In genomic region chr8:116978052-116978451, GRCm38 (mm10) we compare ENCODE assay signal across 8 mouse cellular contexts. TPM values are rescaled to one million over a fixed set of nuclear protein-coding genes. Genes with fewer than 3 reads are reported as not detected.
DNase-seq lines count a peak whose midpoint lies in the region; ATAC-seq and TF ChIP-seq lines count a peak whose summit lies in the region.

No protein-coding gene starts in this region.

- intact Hi-C loops in gastrocnemius, adult 2 months (cut with DNase I) = loop anchor here (2.0 kb wide), 2 partner anchors 15 to 55 kb away; partner anchors contain the start of gene Gcsh

- no peak for TF ChIP-seq EP300 in liver, embryonic 14.5 days (IDR thresholded peaks at IDR 0.05; ENCODE audit: low read depth)

- no peak for DNase-seq in gastrocnemius, adult 2 months
- DNase-seq in gastrocnemius, postnatal 4 days (ENCODE audit: low spot score in 2 of 2) = no peak
- DNase-seq in forebrain, embryonic 14.5 days (ENCODE audit: low spot score) = peak; percentile 7
- DNase-seq in liver, embryonic 14.5 days (ENCODE audit: low read depth in 3 of 3, low spot score in 3 of 3) = no peak
- no peak for DNase-seq in embryo, embryonic 10.5 days (ENCODE audit: low spot score)
- DNase-seq in frontal cortex, postnatal 25 days (ENCODE audit: low spot score in 2 of 2) = no peak
- no peak for DNase-seq in adrenal gland, postnatal 4 days (ENCODE audit: low spot score in 2 of 2)

- H3K4me1 ChIP-seq in E14TG2a.4 (replicated peaks; ENCODE audit: low read depth, low read length) = peaks cover 57% of the 10 kb centered on the region
- H3K4me1 ChIP-seq in forebrain, embryonic 14.5 days (ENCODE audit: control insufficient read depth, insufficient read depth, low read length) = no peaks in the 10 kb centered on the region
- peaks cover 8 to 16% of the 10 kb centered on the region in 2 experiments for H3K4me1 ChIP-seq in liver, embryonic 14.5 days (replicated peaks; ENCODE audit: control insufficient read depth in 2 of 2, insufficient read depth in 2 of 2, low read length in 1 of 2)

- H3K4me3 ChIP-seq in gastrocnemius, adult 2 months = peak overlapping the region; percentile 91
- H3K4me3 ChIP-seq in E14TG2a.4 (replicated peaks; ENCODE audit: low read length) = peak overlapping the region; percentile 98
- H3K4me3 ChIP-seq in forebrain, embryonic 14.5 days (ENCODE audit: low read depth, low read length) = peak overlapping the region; percentile 47
- H3K4me3 ChIP-seq in liver, embryonic 14.5 days (ENCODE audit: insufficient read depth in 1 of 2, low read depth in 2 of 2, low read length in 2 of 2) = peak overlapping the region; percentile 83 to 90

- H3K9me3 ChIP-seq in E14TG2a.4 (ENCODE audit: low read length) = no peaks in the 10 kb centered on the region
- no peaks in the 10 kb centered on the region for H3K9me3 ChIP-seq in forebrain, embryonic 14.5 days (replicated peaks; ENCODE audit: control insufficient read depth, low read length)
- no peaks in the 10 kb centered on the region for H3K9me3 ChIP-seq in liver, embryonic 14.5 days (ENCODE audit: control insufficient read depth, low read length)

- WGBS in forebrain, embryonic 14.5 days = 31% methylated on average over 8 of the region's 8 CpGs
- 34% methylated on average over 8 of the region's 8 CpGs for WGBS in liver, embryonic 14.5 days (ENCODE audit: insufficient replicate concordance)

- TF ChIP-seq CTCF in gastrocnemius, adult 2 months (IDR thresholded peaks at IDR 0.05) = no peak
- TF ChIP-seq CTCF in E14TG2a.4 (conservative IDR thresholded peaks at IDR 0.05; ENCODE audit: low read length) = no peak
- TF ChIP-seq CTCF in liver, embryonic 14.5 days (IDR thresholded peaks at IDR 0.05; ENCODE audit: low read depth) = no peak

- H3K4me2 ChIP-seq in forebrain, embryonic 14.5 days (ENCODE audit: low read length) = peak overlapping the region; percentile 61
- H3K4me2 ChIP-seq in liver, embryonic 14.5 days (ENCODE audit: low read depth) = peak overlapping the region; percentile 92

- peak overlapping the region; percentile 47 for H3K9ac ChIP-seq in forebrain, embryonic 14.5 days (ENCODE audit: low read length)
- H3K9ac ChIP-seq in liver, embryonic 14.5 days (replicated peaks) = peak overlapping the region; percentile 14; the same call in 1 of the 2 replicates

- ATAC-seq in forebrain, embryonic 14.5 days = no peak
- ATAC-seq in liver, embryonic 14.5 days (ENCODE audit: insufficient read depth) = no peak

- H3K27me3 ChIP-seq in E14TG2a.4 (ENCODE audit: insufficient read depth, low read length) = no peaks in the 10 kb centered on the region
- H3K27me3 ChIP-seq in forebrain, embryonic 14.5 days (replicated peaks; ENCODE audit: control insufficient read depth, insufficient read depth, low read length) = no peaks in the 10 kb centered on the region
- no peaks in the 10 kb centered on the region for H3K27me3 ChIP-seq in liver, embryonic 14.5 days (ENCODE audit: control insufficient read depth, insufficient read depth, low read length)

- 0 out of 2 replicates have a peak overlapping the region, but pooled peaks have one; percentile 81 for H3K27ac ChIP-seq in gastrocnemius, adult 2 months
- no peak overlapping the region for H3K27ac ChIP-seq in forebrain, embryonic 14.5 days (ENCODE audit: low read depth, low read length)
- H3K27ac ChIP-seq in liver, embryonic 14.5 days = no peak overlapping the region

- peaks cover 18% of the 10 kb centered on the region for H3K36me3 ChIP-seq in E14TG2a.4 (ENCODE audit: insufficient read depth, low read length)
- H3K36me3 ChIP-seq in forebrain, embryonic 14.5 days (ENCODE audit: control insufficient read depth, insufficient read depth, low read length) = no peaks in the 10 kb centered on the region
- H3K36me3 ChIP-seq in liver, embryonic 14.5 days (replicated peaks; ENCODE audit: control insufficient read depth, insufficient read depth, low read depth) = no peaks in the 10 kb centered on the region

RNA-seq across cellular contexts. Expression of gene 1700030J22Rik, which starts 0.7 kb away (rescaled TPM):
- under 1 TPM; 0.10 to 0.33 TPM for total RNA-seq in gastrocnemius, adult 2 months (2021)
- total RNA-seq in gastrocnemius, postnatal 4 days (2021) = under 1 TPM; 0.18 to 0.34 TPM
- polyA plus RNA-seq in forebrain, embryonic 14.5 days (2014; fragmentation: Nextera tagmentation; extraction: Ambion mirVana) = 3.9 TPM in 2 replicates
- 0.25 and 0.29 TPM in 2 replicates for polyA plus RNA-seq in liver, embryonic 14.5 days (2012; rRNA removed)
- 0.18 and 0.20 TPM in 2 replicates for polyA plus RNA-seq in liver, embryonic 14.5 days (2014; fragmentation: Nextera tagmentation; extraction: Ambion mirVana)
- 1 to 10 TPM in 1 of 2 experiments, under 1 TPM in 1; 0.96 to 1.5 TPM for total RNA-seq in adrenal gland, postnatal 4 days (2021)

RNA-seq across cellular contexts. Expression of gene Gcsh, which starts 15.3 kb away (rescaled TPM):
- total RNA-seq in gastrocnemius, adult 2 months (2021) = 10 to 100 TPM; 37.6 to 45.5 TPM
- total RNA-seq in gastrocnemius, postnatal 4 days (2021) = 10 to 100 TPM; 40.1 to 41.6 TPM
- 85.8 and 112 TPM in 2 replicates for polyA plus RNA-seq in forebrain, embryonic 14.5 days (2014; fragmentation: Nextera tagmentation; extraction: Ambion mirVana)
- 24.8 and 38.8 TPM in 2 replicates for polyA plus RNA-seq in liver, embryonic 14.5 days (2012; rRNA removed)
- polyA plus RNA-seq in liver, embryonic 14.5 days (2014; fragmentation: Nextera tagmentation; extraction: Ambion mirVana) = 81.3 and 84.0 TPM in 2 replicates
- total RNA-seq in adrenal gland, postnatal 4 days (2021) = 10 to 100 TPM; 93.6 to 96.6 TPM

RNA-seq across cellular contexts. Expression of gene Atmin, which starts 34.9 kb away (rescaled TPM):
- 10 to 100 TPM; 22.5 to 23.1 TPM for total RNA-seq in gastrocnemius, adult 2 months (2021)
- 10 to 100 TPM; 16.4 to 17.1 TPM for total RNA-seq in gastrocnemius, postnatal 4 days (2021)
- 16.4 and 16.9 TPM in 2 replicates for polyA plus RNA-seq in forebrain, embryonic 14.5 days (2014; fragmentation: Nextera tagmentation; extraction: Ambion mirVana)
- 2.8 and 3.3 TPM in 2 replicates for polyA plus RNA-seq in liver, embryonic 14.5 days (2012; rRNA removed)
- polyA plus RNA-seq in liver, embryonic 14.5 days (2014; fragmentation: Nextera tagmentation; extraction: Ambion mirVana) = 3.3 and 4.9 TPM in 2 replicates
- total RNA-seq in adrenal gland, postnatal 4 days (2021) = 10 to 100 TPM; 20.9 to 23.2 TPM

RNA-seq across cellular contexts. Expression of gene Cenpn, which starts 56.5 kb away (rescaled TPM):
- under 1 TPM; 0.43 to 0.50 TPM for total RNA-seq in gastrocnemius, adult 2 months (2021)
- 1 to 10 TPM; 8.7 to 8.9 TPM for total RNA-seq in gastrocnemius, postnatal 4 days (2021)
- 18.5 and 23.7 TPM in 2 replicates for polyA plus RNA-seq in forebrain, embryonic 14.5 days (2014; fragmentation: Nextera tagmentation; extraction: Ambion mirVana)
- 19.4 and 21.3 TPM in 2 replicates for polyA plus RNA-seq in liver, embryonic 14.5 days (2012; rRNA removed)
- polyA plus RNA-seq in liver, embryonic 14.5 days (2014; fragmentation: Nextera tagmentation; extraction: Ambion mirVana) = 27.4 and 28.9 TPM in 2 replicates
- 10 to 100 TPM; 16.8 to 18.7 TPM for total RNA-seq in adrenal gland, postnatal 4 days (2021)

RNA-seq across cellular contexts. Expression of gene Cmc2, which starts 56.8 kb away (rescaled TPM):
- 10 to 100 TPM; 23.6 to 30.6 TPM for total RNA-seq in gastrocnemius, adult 2 months (2021)
- 10 to 100 TPM; 24.9 to 25.4 TPM for total RNA-seq in gastrocnemius, postnatal 4 days (2021)
- 43.1 and 52.6 TPM in 2 replicates for polyA plus RNA-seq in forebrain, embryonic 14.5 days (2014; fragmentation: Nextera tagmentation; extraction: Ambion mirVana)
- 15.3 and 20.6 TPM in 2 replicates for polyA plus RNA-seq in liver, embryonic 14.5 days (2012; rRNA removed)
- 81.1 and 87.6 TPM in 2 replicates for polyA plus RNA-seq in liver, embryonic 14.5 days (2014; fragmentation: Nextera tagmentation; extraction: Ambion mirVana)
- total RNA-seq in adrenal gland, postnatal 4 days (2021) = 10 to 100 TPM; 32.8 to 33.6 TPM

Comparison
In these comparisons a context has a peak if more than half of its experiments do, and no peak if none do; other contexts are left out.
1. H3K4me3 ChIP-seq: peak in every context shown above with its lines; median percentile 98 in E14TG2a.4; 91 in gastrocnemius, adult 2 months; 86 in liver, embryonic 14.5 days; 47 in forebrain, embryonic 14.5 days.